Mouse (Mus musculus) intestine, postnatal 0 days (tissue): ENCODE measurements around the gene Opn4. TPM values are rescaled to one million over a fixed set of nuclear protein-coding genes. Genes with fewer than 3 reads are reported as not detected.

Experiments used
- ATAC-seq: fragments of 200-750 bp; cut with Nextera tagmentation; 2 replicates; pipeline ENCODE4 v1.8.0; 2017; ENCODE audit warnings: mild to moderate bottlenecking, moderate TSS enrichment, moderate library complexity
- H3K27ac ChIP-seq: fragments of 300-500 bp; sonication (generic); 2 replicates; pipeline ENCODE4 v1.5.1; 2014; ENCODE audit warnings: mild to moderate bottlenecking, low read depth, low read length, moderate library complexity
- H3K27me3 ChIP-seq: fragments of 300-500 bp; sonication (generic); replicated peaks from 2 replicates; pipeline ENCODE4 v1.6.1; 2014; ENCODE audit warnings: low read length, mixed read lengths; ENCODE audit not compliant: control insufficient read depth, insufficient read depth
- H3K36me3 ChIP-seq: fragments of 300-500 bp; sonication (generic); 2 replicates; pipeline ENCODE4 v1.6.1; 2014; ENCODE audit warnings: mild to moderate bottlenecking, moderate library complexity; ENCODE audit not compliant: control insufficient read depth, insufficient read depth
- H3K4me1 ChIP-seq: fragments of 300-500 bp; sonication (generic); replicated peaks from 2 replicates; pipeline ENCODE4 v1.6.1; 2014; ENCODE audit warnings: antibody characterized with exemption, low read length, mixed read lengths; ENCODE audit not compliant: control insufficient read depth, insufficient read depth
- H3K4me2 ChIP-seq: fragments of 300-500 bp; sonication (generic); replicated peaks from 2 replicates; pipeline ENCODE4 v1.6.1; 2014; ENCODE audit warnings: low read depth, mild to moderate bottlenecking, moderate library complexity
- H3K4me3 ChIP-seq: fragments of 300-500 bp; sonication (generic); 2 replicates; pipeline ENCODE4 v1.5.1; 2014; ENCODE audit warnings: low read depth, low read length
- H3K9ac ChIP-seq: fragments of 300-500 bp; sonication (generic); 2 replicates; pipeline ENCODE4 v1.6.1; 2014; ENCODE audit warnings: mild to moderate bottlenecking, low read depth, low read length
- H3K9me3 ChIP-seq: fragments of 300-500 bp; sonication (generic); 2 replicates; pipeline ENCODE4 v1.6.1; 2016; ENCODE audit warnings: mixed run types; ENCODE audit not compliant: control insufficient read depth
- CTCF ChIP-seq: sonication (generic); IDR thresholded peaks from 2 replicates; pipeline ENCODE4 v1.5.1; 2016; ENCODE audit warnings: low read depth, mild to moderate bottlenecking, control low read depth, antibody characterized with exemption, moderate library complexity
- WGBS: fragments of 180-500 bp; shearing (Covaris S2); extraction: QIAGEN DNeasy Blood & Tissue Kit; methylation state at CpG from one replicate; pipeline ENCODE4 v1.1.7; 2014; 5-methylcytosine and 5-hydroxymethylcytosine counted together
- polyA plus RNA-seq: library from polyadenylated mRNA; unstranded; fragments of >200 nt; fragmentation: Nextera tagmentation; extraction: Ambion mirVana; gene quantifications from 2 replicates; pipeline ENCODE4 v1.2.1, GENCODE M21; 2015

Opn4 gene
- polyA plus RNA-seq, 1 experiment from 2014 or later: 0.69 TPM

GRCm38 (mm10) chr14:34568626-34569025, 31.3 kb downstream of the Opn4 start:
- Histone ChIP-seq H3K4me2 (no peak overlapping the region), H3K27me3 (no peaks in the 10 kb centered on the region), H3K4me1 (0 out of 2 replicates have a peak, but pooled peaks cover 5% of the 10 kb centered on the region), H3K4me3 (no peak overlapping the region), H3K9ac (no peak overlapping the region), H3K36me3 (no peaks in the 10 kb centered on the region), H3K9me3 (no peaks in the 10 kb centered on the region), H3K27ac (no peak overlapping the region)
- 81% methylated on average over 4 of the region's 4 CpGs for WGBS
- ATAC-seq: no peak
- TF ChIP-seq CTCF: no peak

GRCm38 (mm10) chr14:34567697-34568096, 32.2 kb downstream of the Opn4 start:
- Histone ChIP-seq H3K4me1 (0 out of 2 replicates have a peak, but pooled peaks cover 2% of the 10 kb centered on the region), H3K27ac (no peak overlapping the region), H3K36me3 (no peaks in the 10 kb centered on the region), H3K4me2 (no peak overlapping the region), H3K9me3 (no peaks in the 10 kb centered on the region), H3K4me3 (no peak overlapping the region), H3K9ac (no peak overlapping the region), H3K27me3 (no peaks in the 10 kb centered on the region)
- no peak for TF ChIP-seq CTCF
- 70% methylated on average over 5 of the region's 5 CpGs for WGBS
- no peak for ATAC-seq

- H3K9ac ChIP-seq: no peak overlapping the region
- H3K4me2 ChIP-seq: no peak overlapping the region
- H3K36me3 ChIP-seq: no peaks in the 10 kb centered on the region
- H3K27me3 ChIP-seq: no peaks in the 10 kb centered on the region
- WGBS: 93% methylated on average over 7 of the region's 7 CpGs
- no peak for TF ChIP-seq CTCF
- no peak for ATAC-seq
- H3K9me3 ChIP-seq: no peaks in the 10 kb centered on the region
- no peak overlapping the region for H3K4me3 ChIP-seq
- H3K27ac ChIP-seq: no peak overlapping the region
- H3K4me1 ChIP-seq: no peaks in the 10 kb centered on the region
These were observed 33.4 kb downstream of the Opn4 start for GRCm38 (mm10) chr14:34566530-34566929.

GRCm38 (mm10) chr14:34565711-34566110, 34.2 kb downstream of the Opn4 start:
- no peak for TF ChIP-seq CTCF
- H3K27ac ChIP-seq: peak overlapping the region; percentile 50; the same call in 1 of the 2 replicates

GRCm38 (mm10) chr14:34564646-34565045, 35.3 kb downstream of the Opn4 start:
- Histone ChIP-seq H3K27ac (peak overlapping the region; percentile 50; the same call in 1 of the 2 replicates), H3K9ac (no peak overlapping the region), H3K4me2 (no peak overlapping the region), H3K4me1 (no peaks in the 10 kb centered on the region), H3K4me3 (no peak overlapping the region), H3K36me3 (no peaks in the 10 kb centered on the region; the same call in 1 of the 2 replicates), H3K9me3 (no peaks in the 10 kb centered on the region), H3K27me3 (no peaks in the 10 kb centered on the region)
- no peak for ATAC-seq
- 60% methylated on average over 5 of the region's 5 CpGs for WGBS
- no peak for TF ChIP-seq CTCF

More at GRCm38 (mm10) chr14:34565711-34566110, 34.2 kb downstream of the Opn4 start:
- 57% methylated on average over 17 of the region's 17 CpGs for whole genome bisulfite sequencing
- Histone ChIP-seq H3K9ac (no peak overlapping the region), H3K27me3 (no peaks in the 10 kb centered on the region), H3K4me3 (no peak overlapping the region), H3K4me1 (no peaks in the 10 kb centered on the region), H3K36me3 (no peaks in the 10 kb centered on the region), H3K9me3 (no peaks in the 10 kb centered on the region), H3K4me2 (no peak overlapping the region)
- ATAC-seq: no peak

GRCm38 (mm10) chr14:34562393-34562792, 37.5 kb downstream of the Opn4 start:
- H3K4me2 ChIP-seq: no peak overlapping the region
- ATAC-seq: no peak
- H3K4me1 ChIP-seq: no peaks in the 10 kb centered on the region
- no peak overlapping the region for H3K27ac ChIP-seq
- no peak overlapping the region for H3K4me3 ChIP-seq
- no peaks in the 10 kb centered on the region for H3K27me3 ChIP-seq
- 17% methylated on average over 2 of the region's 2 CpGs for WGBS
- no peaks in the 10 kb centered on the region for H3K9me3 ChIP-seq
- H3K9ac ChIP-seq: no peak overlapping the region
- TF ChIP-seq CTCF: peak; percentile 46
- peaks cover 7% of the 10 kb centered on the region; the same call in 1 of the 2 replicates for H3K36me3 ChIP-seq

GRCm38 (mm10) chr14:34561647-34562046, 38.3 kb downstream of the Opn4 start:
- no peak for ATAC-seq
- Histone ChIP-seq H3K9ac (no peak overlapping the region), H3K27me3 (no peaks in the 10 kb centered on the region), H3K36me3 (peaks cover 7% of the 10 kb centered on the region; the same call in 1 of the 2 replicates), H3K4me2 (no peak overlapping the region), H3K4me1 (no peaks in the 10 kb centered on the region), H3K9me3 (no peaks in the 10 kb centered on the region), H3K27ac (no peak overlapping the region), H3K4me3 (no peak overlapping the region)
- no peak for TF ChIP-seq CTCF
- WGBS: 92% methylated on average over 8 of the region's 8 CpGs
